Mouse (Mus musculus) stomach, postnatal 0 days (tissue): Measurements from ENCODE around the gene Shld2.

Experiments
- CTCF ChIP-seq: IDR thresholded peaks from 2 replicates; pipeline ENCODE4 v1.5.1; 2016; ENCODE audit warnings: antibody characterized with exemption, low read depth, mild to moderate bottlenecking, moderate library complexity
- EP300 ChIP-seq: optimal IDR thresholded peaks from 2 replicates; pipeline ENCODE3; 2016; ENCODE audit warnings: antibody characterized with exemption

GRCm38 (mm10) chr14:34252470-34253145 lies 57.7 kb downstream of the Shld2 start:
- TF ChIP-seq CTCF (no peak), EP300 (no peak)
